Mouse (Mus musculus): ENCODE data around the gene Astn2.

DNA sequence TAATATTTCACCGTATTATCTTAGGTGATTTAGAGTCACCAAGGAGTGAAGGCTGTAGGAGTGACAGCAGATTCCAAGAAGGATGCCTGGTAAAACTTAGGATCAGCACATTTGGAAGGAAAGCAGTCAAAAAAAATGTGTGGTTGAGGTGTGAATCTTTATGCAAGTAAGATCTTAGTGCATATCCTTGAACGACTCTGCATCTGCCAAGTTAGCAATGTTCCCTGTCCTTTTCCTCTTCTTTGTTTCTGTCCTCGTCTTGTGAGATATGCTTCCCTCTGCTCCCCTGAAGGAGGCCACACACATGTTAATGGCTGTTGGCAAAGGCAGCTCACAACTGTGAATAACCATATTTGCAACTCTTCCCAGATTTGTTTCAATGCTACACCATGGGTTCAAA is 439.8 kb downstream of the Astn2 start:
- no peak for TF ChIP-seq BHLHE40 (IDR thresholded peaks at IDR 0.05; ENCODE audit: borderline replicate concordance, low read depth, low read length)
- TF ChIP-seq POLR2A (IDR thresholded peaks at IDR 0.05; ENCODE audit: control insufficient read depth in 1 of 2, insufficient read depth in 1 of 2, low read depth in 1 of 2, low read length in 2 of 2, poor library complexity in 1 of 2) = no peak
- no peak for TF ChIP-seq CTCF (IDR thresholded peaks at IDR 0.05 in 2 of 3, conservative IDR thresholded peaks at IDR 0.05 in 1 of 3; ENCODE audit: control insufficient read depth in 1 of 3, insufficient read depth in 1 of 3, low read depth in 2 of 3, low read length in 3 of 3, poor library complexity in 1 of 3, severe bottlenecking in 1 of 3)
- TF ChIP-seq USF2 (IDR thresholded peaks at IDR 0.05; ENCODE audit: borderline replicate concordance in 1 of 2, insufficient read depth in 1 of 2, low read depth in 1 of 2, low read length in 2 of 2) = no peak
- no peak for TF ChIP-seq CHD2 (IDR thresholded peaks at IDR 0.05; ENCODE audit: low read length)
- TF ChIP-seq TCF12 (IDR thresholded peaks at IDR 0.05; ENCODE audit: low read depth, low read length) = no peak
- no peak for TF ChIP-seq EP300 (IDR thresholded peaks at IDR 0.05; ENCODE audit: low read depth in 1 of 2, low read length in 2 of 2)
- no peak for TF ChIP-seq HCFC1 (IDR thresholded peaks at IDR 0.05; ENCODE audit: low read depth, low read length)
- no peak for TF ChIP-seq MAZ (IDR thresholded peaks at IDR 0.05; ENCODE audit: low read depth, low read length)
- TF ChIP-seq USF1 (IDR thresholded peaks at IDR 0.05; ENCODE audit: low read depth, low read length) = no peak

Data from MEL (cell line).